Mouse (Mus musculus): ENCODE measurements around the gene Scarb2.

DNA sequence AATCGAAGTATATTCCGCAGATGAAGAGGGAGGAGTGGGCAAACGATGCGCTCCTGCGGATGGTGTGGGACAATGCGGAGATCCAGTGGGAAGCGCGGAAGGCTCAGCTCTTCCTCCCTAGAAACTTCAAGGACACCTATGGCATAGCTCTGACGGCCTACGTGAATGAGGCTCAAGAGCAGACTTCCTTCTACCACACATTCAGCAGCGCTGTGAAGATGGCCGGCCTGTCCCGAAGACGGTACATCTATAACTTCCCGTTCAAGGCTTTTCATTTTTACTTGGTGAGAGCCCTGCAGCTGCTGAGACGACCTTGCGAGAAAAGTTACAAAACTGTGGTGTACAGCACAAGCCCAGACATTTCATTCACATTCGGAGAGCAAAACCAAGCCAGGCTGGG is 114.1 kb downstream of the Scarb2 start:
- no peak for TF ChIP-seq CTCF (IDR thresholded peaks at IDR 0.05; ENCODE audit: low read depth, low read length)
- TF ChIP-seq GATA1 (IDR thresholded peaks at IDR 0.05; ENCODE audit: borderline replicate concordance, low read length): no peak
- TF ChIP-seq POLR2AphosphoS5 (IDR thresholded peaks at IDR 0.05; ENCODE audit: insufficient replicate concordance, low read depth, low read length): no peak
- TF ChIP-seq TAL1 (conservative IDR thresholded peaks at IDR 0.05; ENCODE audit: low read depth, low read length): no peak
- TF ChIP-seq GATA2 (IDR thresholded peaks at IDR 0.05; ENCODE audit: borderline replicate concordance, low read depth, low read length): no peak

Data from G1E (cell line).